Comparison of ENCODE assay signal across 10 mouse cellular contexts in genomic region chr9:112119106-112119433, GRCm38 (mm10).
DNase-seq lines count a peak whose midpoint lies in the region; ATAC-seq and TF ChIP-seq lines count a peak whose summit lies in the region.
"Had no signal": no experiment of that assay in that cellular context is flagged by ENCODE, and none has a peak within 500 bp of the region (broad histone marks: within the 10 kb centered on the region; RNA-seq: fewer than 3 reads in every experiment).

No protein-coding gene starts in this region.

- H3K4me2 ChIP-seq in lung, embryonic 16.5 days (ENCODE audit: low read depth, low read length) = peak overlapping the region; percentile 52; the same call in 1 of the 2 replicates
- H3K4me2 ChIP-seq in neural tube, embryonic 15.5 days = peak overlapping the region; percentile 52

- no peaks in the 10 kb centered on the region for H3K9me3 ChIP-seq in heart, embryonic 10.5 days
- no peaks in the 10 kb centered on the region for H3K9me3 ChIP-seq in lung, embryonic 16.5 days (ENCODE audit: control insufficient read depth, low read length)
- no peaks in the 10 kb centered on the region for H3K9me3 ChIP-seq in limb, embryonic 10.5 days (replicated peaks)
- no peaks in the 10 kb centered on the region for H3K9me3 ChIP-seq in neural tube, embryonic 15.5 days (replicated peaks)

- H3K4me1 ChIP-seq in heart, embryonic 10.5 days = peaks cover 13% of the 10 kb centered on the region; the same call in 1 of the 2 replicates
- H3K4me1 ChIP-seq in lung, embryonic 16.5 days (replicated peaks; ENCODE audit: control insufficient read depth, insufficient read depth, low read length) = no peaks in the 10 kb centered on the region
- H3K4me1 ChIP-seq in lung, adult 2 months (ENCODE audit: control insufficient read depth, insufficient read depth, low read length) = no peaks in the 10 kb centered on the region
- H3K4me1 ChIP-seq in limb, embryonic 10.5 days = peaks cover 23% of the 10 kb centered on the region
- H3K4me1 ChIP-seq in neural tube, embryonic 15.5 days = peaks cover 28% of the 10 kb centered on the region

- no peak for ATAC-seq in lung, embryonic 16.5 days (ENCODE audit: low read depth)
- peak; percentile 42; the same call in 1 of the 2 replicates for ATAC-seq in neural tube, embryonic 15.5 days (ENCODE audit: low FRiP score)
- no peak for ATAC-seq in CD4-positive, CD25-positive, alpha-beta regulatory T cell, adult 4 months
- ATAC-seq: Patski had no signal

- no peaks in the 10 kb centered on the region for H3K36me3 ChIP-seq in heart, embryonic 10.5 days
- H3K36me3 ChIP-seq in lung, embryonic 16.5 days (ENCODE audit: control insufficient read depth, insufficient read depth, low read length) = no peaks in the 10 kb centered on the region
- no peaks in the 10 kb centered on the region for H3K36me3 ChIP-seq in limb, embryonic 10.5 days
- no peaks in the 10 kb centered on the region for H3K36me3 ChIP-seq in neural tube, embryonic 15.5 days

- no peak for TF ChIP-seq CTCF in lung, adult 2 months (IDR thresholded peaks at IDR 0.05; ENCODE audit: insufficient read depth, low read length)

- H3K9ac ChIP-seq in lung, embryonic 16.5 days (ENCODE audit: low read length) = no peak overlapping the region
- H3K9ac ChIP-seq in neural tube, embryonic 15.5 days (replicated peaks) = no peak overlapping the region

- 13% methylated on average over 7 of the region's 7 CpGs for WGBS in heart, embryonic 10.5 days
- 13% methylated on average over 7 of the region's 7 CpGs for WGBS in lung, embryonic 16.5 days
- 24% methylated on average over 7 of the region's 7 CpGs for WGBS in lung, adult 2 months
- WGBS in limb, embryonic 10.5 days = 16% methylated on average over 7 of the region's 7 CpGs
- WGBS in neural tube, embryonic 15.5 days = 22% methylated on average over 7 of the region's 7 CpGs

- no peak for TF ChIP-seq POLR2A in lung, adult 2 months (IDR thresholded peaks at IDR 0.05; ENCODE audit: borderline replicate concordance, extremely low read depth, low read depth, low read length)

- peak overlapping the region; percentile 56 for H3K4me3 ChIP-seq in heart, embryonic 10.5 days
- H3K4me3 ChIP-seq in lung, embryonic 16.5 days (ENCODE audit: low read length) = 0 out of 2 replicates have a peak overlapping the region, but pooled peaks have one; percentile 29
- H3K4me3 ChIP-seq in lung, adult 2 months (replicated peaks; ENCODE audit: extremely low read depth, low read depth, low read length) = no peak overlapping the region
- H3K4me3 ChIP-seq in limb, embryonic 10.5 days = peak overlapping the region; percentile 50
- H3K4me3 ChIP-seq in neural tube, embryonic 15.5 days (replicated peaks) = no peak overlapping the region
- H3K4me3 ChIP-seq: myocyte had no signal

- peaks cover 35% of the 10 kb centered on the region; the same call in 1 of the 2 replicates for H3K27me3 ChIP-seq in heart, embryonic 10.5 days (ENCODE audit: insufficient read depth, poor library complexity, severe bottlenecking)
- H3K27me3 ChIP-seq in lung, embryonic 16.5 days (ENCODE audit: control insufficient read depth, insufficient read depth, low read depth, low read length) = peaks cover 23% of the 10 kb centered on the region; the same call in 1 of the 2 replicates
- peaks cover 28% of the 10 kb centered on the region for H3K27me3 ChIP-seq in limb, embryonic 10.5 days (ENCODE audit: low read depth, poor library complexity, severe bottlenecking)
- H3K27me3 ChIP-seq in neural tube, embryonic 15.5 days (replicated peaks) = no peaks in the 10 kb centered on the region

- no peak for DNase-seq in heart, embryonic 10.5 days (ENCODE audit: low spot score)
- no peak for DNase-seq in heart, adult 8-10 months (ENCODE audit: low spot score)
- DNase-seq in lung, adult 2 months = no peak
- DNase-seq in limb, embryonic 10.5 days (ENCODE audit: low spot score) = no peak
- no peak for DNase-seq in cerebellum, adult 11-12 months

- 0 out of 2 replicates have a peak overlapping the region, but pooled peaks have one; percentile 29 for H3K27ac ChIP-seq in heart, embryonic 10.5 days
- H3K27ac ChIP-seq in lung, embryonic 16.5 days (ENCODE audit: low read length) = no peak overlapping the region
- no peak overlapping the region; the same call in 1 of the 2 replicates for H3K27ac ChIP-seq in limb, embryonic 10.5 days
- H3K27ac ChIP-seq in neural tube, embryonic 15.5 days (replicated peaks) = peak overlapping the region; percentile 78

Comparison
In these comparisons a context has a peak if more than half of its experiments do, and no peak if none do; other contexts are left out.
1. H3K4me3 ChIP-seq: peak in heart, embryonic 10.5 days (single experiment), lung, embryonic 16.5 days (single experiment) and limb, embryonic 10.5 days (single experiment); none in lung, adult 2 months (single experiment) and neural tube, embryonic 15.5 days (single experiment).
2. H3K27ac ChIP-seq: peak in heart, embryonic 10.5 days (single experiment) and neural tube, embryonic 15.5 days (single experiment); none in lung, embryonic 16.5 days (single experiment) and limb, embryonic 10.5 days (single experiment).